Mouse (Mus musculus) E14TG2a.4 (cell line): ENCODE results near the gene Acot8.

Experiments
- CTCF ChIP-seq: conservative IDR thresholded peaks from 2 replicates; pipeline ENCODE4 v1.5.1; 2014; ENCODE audit warnings: low read length
- NANOG ChIP-seq: IDR thresholded peaks from 2 replicates; pipeline ENCODE4 v1.6.1; 2014; ENCODE audit warnings: borderline replicate concordance, low read length, mixed read lengths

DNA sequence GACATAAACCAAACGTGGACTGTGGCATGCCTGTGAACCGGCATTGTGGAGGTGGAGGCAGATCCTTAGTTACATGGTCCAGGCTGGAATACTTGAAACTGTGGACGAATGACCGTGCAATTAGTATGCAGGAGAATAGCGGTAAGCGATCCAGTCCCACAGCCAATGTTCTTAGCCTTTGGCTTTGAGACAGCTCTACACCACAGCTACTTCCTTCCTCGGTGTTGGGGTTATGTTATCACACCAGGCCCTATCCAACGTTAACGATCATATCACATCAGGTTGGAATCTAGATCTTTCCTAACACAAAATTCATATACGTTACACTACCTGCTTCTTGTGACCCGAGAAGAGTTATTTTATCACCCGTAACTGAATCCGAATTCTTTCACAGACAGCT, 59.7 kb downstream of the Acot8 start:
- no peak for TF ChIP-seq CTCF
- TF ChIP-seq NANOG, result no peak
